Mouse (Mus musculus): ENCODE data around the gene Spindoc. TPM values are rescaled to one million over a fixed set of nuclear protein-coding genes. Genes with fewer than 3 reads are reported as not detected.

The Spindoc gene
- 41.2 and 45.1 TPM in 2 replicates for polyA plus RNA-seq (2016; fragmentation: Nextera tagmentation; extraction: Ambion mirVana)

- ATAC-seq (ENCODE audit: insufficient number of reproducible peaks, insufficient read depth, low FRiP score, low TSS enrichment, low read depth): peak; percentile 99
- peak within 1 kb of the TSS; percentile 92 for H3K9ac ChIP-seq (replicated peaks)
- WGBS: 2% methylated on average over 52 of the region's 52 CpGs
Measured at GRCm38 (mm10) chr19:7382903-7383865, at the start of gene Spindoc. Gene Spindoc (minus strand): TSS chr19:7382994.

GRCm38 (mm10) chr19:7425398-7425775 is 42.6 kb upstream of the Spindoc start:
- Histone ChIP-seq H3K36me3 (peaks cover 95% of the 10 kb centered on the region), H3K4me1 (replicated peaks) (peaks cover 43% of the 10 kb centered on the region)
- WGBS: 60% methylated on average over 3 of the region's 3 CpGs

More at GRCm38 (mm10) chr19:7382903-7383865, at the start of gene Spindoc:
- Histone ChIP-seq H3K4me1 (replicated peaks) (peaks cover 21% of the 10 kb centered on the region), H3K27me3 (no peaks in the 10 kb centered on the region), H3K4me2 (peak within 1 kb of the TSS; percentile 62), H3K27ac (peak within 1 kb of the TSS; percentile 93), H3K36me3 (peaks cover 14% of the 10 kb centered on the region), H3K4me3 (replicated peaks) (peak within 1 kb of the TSS; percentile 92), H3K9me3 (0 out of 2 replicates have a peak, but pooled peaks cover 5% of the 10 kb centered on the region)

GRCm38 (mm10) chr19:7424590-7425397 is 42.0 kb upstream of the Spindoc start:
- Histone ChIP-seq H3K27ac (peak overlapping the region; percentile 41; the same call in 1 of the 2 replicates), H3K4me1 (replicated peaks) (peaks cover 49% of the 10 kb centered on the region), H3K9ac (replicated peaks) (no peak overlapping the region), H3K36me3 (peaks cover 98% of the 10 kb centered on the region), H3K4me2 (no peak overlapping the region), H3K4me3 (replicated peaks) (no peak overlapping the region), H3K27me3 (no peaks in the 10 kb centered on the region), H3K9me3 (no peaks in the 10 kb centered on the region)
- WGBS: 71% methylated on average over 8 of the region's 8 CpGs
- no peak for ATAC-seq (ENCODE audit: insufficient number of reproducible peaks, insufficient read depth, low FRiP score, low TSS enrichment, low read depth)

More at GRCm38 (mm10) chr19:7425398-7425775, 42.6 kb upstream of the Spindoc start:
- H3K9ac ChIP-seq (replicated peaks): no peak overlapping the region
- no peak overlapping the region for H3K27ac ChIP-seq
- no peaks in the 10 kb centered on the region for H3K27me3 ChIP-seq
- H3K4me3 ChIP-seq (replicated peaks): no peak overlapping the region
- no peaks in the 10 kb centered on the region for H3K9me3 ChIP-seq
- no peak for ATAC-seq (ENCODE audit: insufficient number of reproducible peaks, insufficient read depth, low FRiP score, low TSS enrichment, low read depth)
- H3K4me2 ChIP-seq: no peak overlapping the region

GRCm38 (mm10) chr19:7424131-7424530 is 41.3 kb upstream of the Spindoc start:
- peak overlapping the region; percentile 41; the same call in 1 of the 2 replicates for H3K27ac ChIP-seq
- no peak for ATAC-seq (ENCODE audit: insufficient number of reproducible peaks, insufficient read depth, low FRiP score, low TSS enrichment, low read depth)
- H3K9ac ChIP-seq (replicated peaks): no peak overlapping the region
- no peak overlapping the region for H3K4me2 ChIP-seq
- no peaks in the 10 kb centered on the region for H3K27me3 ChIP-seq
- H3K4me1 ChIP-seq (replicated peaks): peaks cover 56% of the 10 kb centered on the region
- H3K9me3 ChIP-seq: no peaks in the 10 kb centered on the region
- no peak overlapping the region for H3K4me3 ChIP-seq (replicated peaks)
- H3K36me3 ChIP-seq: peaks cover 97% of the 10 kb centered on the region
- WGBS: 74% methylated on average over 7 of the region's 7 CpGs

GRCm38 (mm10) chr19:7423656-7424030 is 40.8 kb upstream of the Spindoc start:
- Histone ChIP-seq H3K9ac (replicated peaks) (peak overlapping the region; percentile 59), H3K27ac (peak overlapping the region; percentile 53), H3K4me1 (replicated peaks) (peaks cover 60% of the 10 kb centered on the region), H3K36me3 (peaks cover 92% of the 10 kb centered on the region), H3K4me2 (peak overlapping the region; percentile 52), H3K4me3 (replicated peaks) (peak overlapping the region; percentile 21; the same call in 1 of the 2 replicates), H3K27me3 (no peaks in the 10 kb centered on the region), H3K9me3 (no peaks in the 10 kb centered on the region)
- WGBS: 43% methylated on average over 16 of the region's 16 CpGs
- no peak; the same call in 1 of the 2 replicates for ATAC-seq (ENCODE audit: insufficient number of reproducible peaks, insufficient read depth, low FRiP score, low TSS enrichment, low read depth)

- H3K27me3 ChIP-seq: no peaks in the 10 kb centered on the region
- H3K4me3 ChIP-seq (replicated peaks): peak overlapping the region; percentile 21
- peak; percentile 17 for ATAC-seq (ENCODE audit: insufficient number of reproducible peaks, insufficient read depth, low FRiP score, low TSS enrichment, low read depth)
- peak overlapping the region; percentile 59 for H3K9ac ChIP-seq (replicated peaks)
- peak overlapping the region; percentile 52 for H3K4me2 ChIP-seq
- 20% methylated on average over 51 of the region's 51 CpGs for WGBS
- H3K36me3 ChIP-seq: peaks cover 87% of the 10 kb centered on the region
- H3K9me3 ChIP-seq: no peaks in the 10 kb centered on the region
- H3K4me1 ChIP-seq (replicated peaks): peaks cover 62% of the 10 kb centered on the region
- peak overlapping the region; percentile 53 for H3K27ac ChIP-seq
Measured at GRCm38 (mm10) chr19:7423028-7423655, 40.3 kb upstream of the Spindoc start.

GRCm38 (mm10) chr19:7422656-7423027 is 39.8 kb upstream of the Spindoc start:
- Histone ChIP-seq H3K36me3 (peaks cover 82% of the 10 kb centered on the region), H3K27ac (0 out of 2 replicates have a peak overlapping the region, but pooled peaks have one; percentile 35), H3K4me1 (replicated peaks) (peaks cover 62% of the 10 kb centered on the region), H3K9ac (replicated peaks) (peak overlapping the region; percentile 59), H3K4me2 (peak overlapping the region; percentile 52), H3K27me3 (no peaks in the 10 kb centered on the region), H3K9me3 (no peaks in the 10 kb centered on the region), H3K4me3 (replicated peaks) (peak overlapping the region; percentile 21)
- WGBS: 13% methylated on average over 31 of the region's 35 CpGs
- ATAC-seq (ENCODE audit: insufficient number of reproducible peaks, insufficient read depth, low FRiP score, low TSS enrichment, low read depth): no peak

- Histone ChIP-seq H3K36me3 (peaks cover 75% of the 10 kb centered on the region), H3K27me3 (no peaks in the 10 kb centered on the region), H3K4me1 (replicated peaks) (peaks cover 62% of the 10 kb centered on the region), H3K27ac (peak overlapping the region; percentile 62), H3K4me2 (peak overlapping the region; percentile 52), H3K9me3 (no peaks in the 10 kb centered on the region), H3K4me3 (replicated peaks) (peak overlapping the region; percentile 21), H3K9ac (replicated peaks) (peak overlapping the region; percentile 59)
- 9% methylated on average over 48 of the region's 48 CpGs for WGBS
- ATAC-seq (ENCODE audit: insufficient number of reproducible peaks, insufficient read depth, low FRiP score, low TSS enrichment, low read depth): peak; percentile 40; the same call in 1 of the 2 replicates
Measured at GRCm38 (mm10) chr19:7421602-7422591, 39.1 kb upstream of the Spindoc start.

- Histone ChIP-seq H3K9me3 (no peaks in the 10 kb centered on the region), H3K27ac (no peak overlapping the region; the same call in 1 of the 2 replicates), H3K4me2 (peak overlapping the region; percentile 52), H3K36me3 (peaks cover 66% of the 10 kb centered on the region), H3K27me3 (no peaks in the 10 kb centered on the region), H3K4me3 (replicated peaks) (peak overlapping the region; percentile 21), H3K4me1 (replicated peaks) (peaks cover 68% of the 10 kb centered on the region), H3K9ac (replicated peaks) (peak overlapping the region; percentile 59; the same call in 1 of the 2 replicates)
- 45% methylated on average over 27 of the region's 27 CpGs for WGBS
- no peak for ATAC-seq (ENCODE audit: insufficient number of reproducible peaks, insufficient read depth, low FRiP score, low TSS enrichment, low read depth)
Measured at GRCm38 (mm10) chr19:7420841-7421601, 38.2 kb upstream of the Spindoc start.

Measured in limb, embryonic 12.5 days (tissue).